Comparison of ENCODE assay signal across 9 mouse cellular contexts in genomic region chr2:163471136-163471535, GRCm38 (mm10). TPM values are rescaled to one million over a fixed set of nuclear protein-coding genes. Genes with fewer than 3 reads are reported as not detected.
DNase-seq lines count a peak whose midpoint lies in the region; ATAC-seq and TF ChIP-seq lines count a peak whose summit lies in the region.
"Had no signal": no experiment of that assay in that cellular context is flagged by ENCODE, and none has a peak within 500 bp of the region (broad histone marks: within the 10 kb centered on the region; RNA-seq: fewer than 3 reads in every experiment).

No protein-coding gene starts in this region.

- H3K4me1 ChIP-seq in liver, adult 2 months (ENCODE audit: control insufficient read depth, insufficient read depth, low read length) = peaks cover 15% of the 10 kb centered on the region
- H3K4me1 ChIP-seq in embryonic facial prominence, embryonic 15.5 days = peaks cover 10% of the 10 kb centered on the region
- H3K4me1 ChIP-seq in hindbrain, embryonic 13.5 days (replicated peaks) = peaks cover 12% of the 10 kb centered on the region
- peaks cover 9% of the 10 kb centered on the region for H3K4me1 ChIP-seq in midbrain, embryonic 16.5 days (ENCODE audit: control insufficient read depth, insufficient read depth, low read length)

- H3K79me2 ChIP-seq in liver, adult 2 months (ENCODE audit: control insufficient read depth, insufficient read depth, low read length) = peaks cover 5% of the 10 kb centered on the region; the same call in 1 of the 2 replicates

- peak overlapping the region; percentile 93 for H3K4me3 ChIP-seq in liver, adult 2 months (ENCODE audit: insufficient read depth, low read depth, low read length)
- H3K4me3 ChIP-seq in embryonic facial prominence, embryonic 15.5 days (replicated peaks) = peak overlapping the region; percentile 86
- H3K4me3 ChIP-seq in hindbrain, embryonic 13.5 days = peak overlapping the region; percentile 85
- peak overlapping the region; percentile 75; the same call in 1 of the 2 replicates for H3K4me3 ChIP-seq in midbrain, embryonic 16.5 days (ENCODE audit: low read depth, low read length)

- no peak for TF ChIP-seq CTCF in liver, adult 2 months (IDR thresholded peaks at IDR 0.05; ENCODE audit: low read depth, low read length)

- no peak for TF ChIP-seq POLR2A in liver, adult 2 months (IDR thresholded peaks at IDR 0.05; ENCODE audit: extremely low read depth, insufficient read depth, low read length)

- H3K36me3 ChIP-seq in liver, adult 2 months (ENCODE audit: control insufficient read depth, insufficient read depth, low read length) = peaks cover 12% of the 10 kb centered on the region; the same call in 1 of the 2 replicates
- H3K36me3 ChIP-seq in embryonic facial prominence, embryonic 15.5 days = peaks cover 22% of the 10 kb centered on the region; the same call in 1 of the 2 replicates
- peaks cover 34% of the 10 kb centered on the region for H3K36me3 ChIP-seq in hindbrain, embryonic 13.5 days
- H3K36me3 ChIP-seq in midbrain, embryonic 16.5 days (ENCODE audit: control insufficient read depth, insufficient read depth, low read length) = peaks cover 19% of the 10 kb centered on the region

- ATAC-seq in embryonic facial prominence, embryonic 15.5 days (ENCODE audit: insufficient number of reproducible peaks, low FRiP score, low TSS enrichment, low read depth) = no peak
- no peak for ATAC-seq in hindbrain, embryonic 13.5 days (ENCODE audit: low FRiP score)
- no peak for ATAC-seq in midbrain, embryonic 16.5 days

- intact Hi-C loops in left cerebral cortex, postnatal 25 days (cut with DNase I) = no loop called here

- H3K9me3 ChIP-seq in embryonic facial prominence, embryonic 15.5 days (replicated peaks) = no peaks in the 10 kb centered on the region
- H3K9me3 ChIP-seq in hindbrain, embryonic 13.5 days = no peaks in the 10 kb centered on the region
- H3K9me3 ChIP-seq in midbrain, embryonic 16.5 days (replicated peaks; ENCODE audit: control insufficient read depth, low read length, poor library complexity, severe bottlenecking) = no peaks in the 10 kb centered on the region

- peak overlapping the region; percentile 76 for H3K4me2 ChIP-seq in embryonic facial prominence, embryonic 15.5 days (replicated peaks)
- H3K4me2 ChIP-seq in hindbrain, embryonic 13.5 days = peak overlapping the region; percentile 80
- H3K4me2 ChIP-seq in midbrain, embryonic 16.5 days (ENCODE audit: low read length) = peak overlapping the region; percentile 79

- H3K9ac ChIP-seq in liver, adult 2 months (ENCODE audit: low read depth, low read length) = peak overlapping the region; percentile 48
- no peak overlapping the region for H3K9ac ChIP-seq in embryonic facial prominence, embryonic 15.5 days
- peak overlapping the region; percentile 86 for H3K9ac ChIP-seq in hindbrain, embryonic 13.5 days
- H3K9ac ChIP-seq in midbrain, embryonic 16.5 days (ENCODE audit: low read depth, low read length) = no peak overlapping the region

- 35% methylated on average over 3 of the region's 3 CpGs for WGBS in liver, adult 2 months
- WGBS in embryonic facial prominence, embryonic 15.5 days = 68% methylated on average over 3 of the region's 3 CpGs
- WGBS in hindbrain, embryonic 13.5 days = 53% methylated on average over 3 of the region's 3 CpGs
- 78% methylated on average over 3 of the region's 3 CpGs for WGBS in midbrain, embryonic 16.5 days

- H3K27ac ChIP-seq in liver, adult 2 months (replicated peaks; ENCODE audit: insufficient read depth, low read depth, low read length) = peak overlapping the region; percentile 94
- no peak overlapping the region for H3K27ac ChIP-seq in embryonic facial prominence, embryonic 15.5 days (replicated peaks)
- H3K27ac ChIP-seq in hindbrain, embryonic 13.5 days = no peak overlapping the region
- H3K27ac ChIP-seq in midbrain, embryonic 16.5 days (ENCODE audit: low read length) = no peak overlapping the region

- DNase-seq in liver, adult 2 months (ENCODE audit: extremely low read depth, low read depth, low spot score) = no peak
- no peak for DNase-seq in liver
- no peak for DNase-seq in ovary, postnatal 36 days (ENCODE audit: low spot score)
- DNase-seq in thymus, postnatal 4 days = no peak
- DNase-seq in left cerebral cortex, postnatal 25 days (ENCODE audit: low spot score in 2 of 2) = no peak

- H3K27me3 ChIP-seq in liver, adult 2 months (ENCODE audit: control insufficient read depth, insufficient read depth, low read length) = no peaks in the 10 kb centered on the region
- no peaks in the 10 kb centered on the region for H3K27me3 ChIP-seq in embryonic facial prominence, embryonic 15.5 days
- no peaks in the 10 kb centered on the region for H3K27me3 ChIP-seq in hindbrain, embryonic 13.5 days
- H3K27me3 ChIP-seq in midbrain, embryonic 16.5 days (ENCODE audit: control insufficient read depth, insufficient read depth, low read depth, low read length) = no peaks in the 10 kb centered on the region

RNA-seq across cellular contexts. Expression of gene Fitm2, which starts 1.3 kb away (rescaled TPM):
- total RNA-seq in liver, adult 2 months (2014; rRNA removed) = 19.5 and 20.1 TPM in 2 replicates
- 19.8 and 20.9 TPM in 2 replicates for polyA plus RNA-seq in liver, adult 2 months (2012; rRNA removed)
- 11.6 and 12.1 TPM in 2 replicates for polyA plus RNA-seq in embryonic facial prominence, embryonic 15.5 days (2015; fragmentation: Nextera tagmentation; extraction: Ambion mirVana)
- 14.0 and 14.1 TPM in 2 replicates for polyA plus RNA-seq in hindbrain, embryonic 13.5 days (2015; fragmentation: Nextera tagmentation; extraction: Ambion mirVana)
- polyA plus RNA-seq in midbrain, embryonic 16.5 days (2015; fragmentation: Nextera tagmentation; extraction: Ambion mirVana) = 16.9 and 17.5 TPM in 2 replicates
- total RNA-seq in left cerebral cortex, postnatal 25 days (2021) = 10 to 100 TPM; 19.3 to 20.3 TPM

RNA-seq across cellular contexts. Expression of gene R3hdml, which starts 21.0 kb away (rescaled TPM):
- total RNA-seq in liver, adult 2 months (2014; rRNA removed) = not detected in 2 replicates
- not detected in 2 replicates for polyA plus RNA-seq in liver, adult 2 months (2012; rRNA removed)
- polyA plus RNA-seq in embryonic facial prominence, embryonic 15.5 days (2015; fragmentation: Nextera tagmentation; extraction: Ambion mirVana) = 0.30 and 0.35 TPM in 2 replicates
- not detected in 2 replicates for polyA plus RNA-seq in hindbrain, embryonic 13.5 days (2015; fragmentation: Nextera tagmentation; extraction: Ambion mirVana)
- 0.39 TPM in 1 of 2 replicates, not detected in the other for polyA plus RNA-seq in midbrain, embryonic 16.5 days (2015; fragmentation: Nextera tagmentation; extraction: Ambion mirVana)
- not detected for total RNA-seq in left cerebral cortex, postnatal 25 days (2021)
- total RNA-seq: neutrophil, adult 5-6 weeks had no signal

RNA-seq across cellular contexts. Expression of gene Gdap1l1, which starts 32.9 kb away (rescaled TPM):
- 0.07 TPM in 1 of 2 replicates, not detected in the other for total RNA-seq in liver, adult 2 months (2014; rRNA removed)
- not detected in 2 replicates for polyA plus RNA-seq in liver, adult 2 months (2012; rRNA removed)
- 3.2 and 3.9 TPM in 2 replicates for polyA plus RNA-seq in embryonic facial prominence, embryonic 15.5 days (2015; fragmentation: Nextera tagmentation; extraction: Ambion mirVana)
- polyA plus RNA-seq in hindbrain, embryonic 13.5 days (2015; fragmentation: Nextera tagmentation; extraction: Ambion mirVana) = 121 and 129 TPM in 2 replicates
- 145 and 148 TPM in 2 replicates for polyA plus RNA-seq in midbrain, embryonic 16.5 days (2015; fragmentation: Nextera tagmentation; extraction: Ambion mirVana)
- total RNA-seq in left cerebral cortex, postnatal 25 days (2021) = 10 to 100 TPM; 68.8 to 77.1 TPM
- total RNA-seq: neutrophil, adult 5-6 weeks had no signal

RNA-seq across cellular contexts. Expression of gene Hnf4a, which starts 35.5 kb away (rescaled TPM):
- 164 and 213 TPM in 2 replicates for total RNA-seq in liver, adult 2 months (2014; rRNA removed)
- 260 and 313 TPM in 2 replicates for polyA plus RNA-seq in liver, adult 2 months (2012; rRNA removed)
- polyA plus RNA-seq in embryonic facial prominence, embryonic 15.5 days (2015; fragmentation: Nextera tagmentation; extraction: Ambion mirVana) = not detected in 2 replicates
- 0.09 TPM in 1 of 2 replicates, not detected in the other for polyA plus RNA-seq in hindbrain, embryonic 13.5 days (2015; fragmentation: Nextera tagmentation; extraction: Ambion mirVana)
- not detected in 2 replicates for polyA plus RNA-seq in midbrain, embryonic 16.5 days (2015; fragmentation: Nextera tagmentation; extraction: Ambion mirVana)
- not detected for total RNA-seq in left cerebral cortex, postnatal 25 days (2021)
- total RNA-seq: neutrophil, adult 5-6 weeks had no signal

RNA-seq across cellular contexts. Expression of gene Oser1, which starts 46.6 kb away (rescaled TPM):
- total RNA-seq in liver, adult 2 months (2014; rRNA removed) = 21.9 and 22.6 TPM in 2 replicates
- 8.0 and 8.3 TPM in 2 replicates for polyA plus RNA-seq in liver, adult 2 months (2012; rRNA removed)
- 86.8 and 91.4 TPM in 2 replicates for polyA plus RNA-seq in embryonic facial prominence, embryonic 15.5 days (2015; fragmentation: Nextera tagmentation; extraction: Ambion mirVana)
- polyA plus RNA-seq in hindbrain, embryonic 13.5 days (2015; fragmentation: Nextera tagmentation; extraction: Ambion mirVana) = 75.0 and 76.2 TPM in 2 replicates
- 75.8 and 80.0 TPM in 2 replicates for polyA plus RNA-seq in midbrain, embryonic 16.5 days (2015; fragmentation: Nextera tagmentation; extraction: Ambion mirVana)
- 10 to 100 TPM; 22.9 to 24.6 TPM for total RNA-seq in left cerebral cortex, postnatal 25 days (2021)

Comparison
In these comparisons a context has a peak if more than half of its experiments do, and no peak if none do; other contexts are left out.
1. H3K9ac ChIP-seq: peak in liver, adult 2 months (single experiment) and hindbrain, embryonic 13.5 days (single experiment); none in embryonic facial prominence, embryonic 15.5 days (single experiment) and midbrain, embryonic 16.5 days (single experiment).
2. RNA of gene Gdap1l1, which starts 32.9 kb away (polyA plus RNA-seq): 145 to 148 TPM in midbrain, embryonic 16.5 days and 121 to 129 TPM in hindbrain, embryonic 13.5 days; 3.2 to 3.9 TPM in embryonic facial prominence, embryonic 15.5 days and not detected in liver, adult 2 months; every median in the first group is over 10 times any median in the second.
3. Peak in every context shown above with its lines, with median percentiles within 50 percentile points of each other: H3K4me3 ChIP-seq and H3K4me2 ChIP-seq.